Mouse (Mus musculus) neural tube, embryonic 14.5 days (tissue): ENCODE data around the gene Rps19bp1. TPM values are rescaled to one million over a fixed set of nuclear protein-coding genes. Genes with fewer than 3 reads are reported as not detected.

Experiments
- ATAC-seq: fragments of 200-750 bp; cut with Nextera tagmentation; 2 replicates; pipeline ENCODE4 v1.8.0; 2017; ENCODE audit warnings: low read depth, mild to moderate bottlenecking, moderate TSS enrichment, moderate library complexity
- H3K27ac ChIP-seq: fragments of 300-500 bp; sonication (generic); 2 replicates; pipeline ENCODE4 v1.5.1; 2014; ENCODE audit warnings: low read depth, mild to moderate bottlenecking, control low read depth, low read length, moderate library complexity, mixed read lengths
- H3K27me3 ChIP-seq: fragments of 300-500 bp; sonication (generic); 2 replicates; pipeline ENCODE4 v1.6.1; 2014; ENCODE audit warnings: low read length; ENCODE audit not compliant: control insufficient read depth, insufficient read depth
- H3K36me3 ChIP-seq: fragments of 300-500 bp; sonication (generic); 2 replicates; pipeline ENCODE4 v1.6.1; 2014; ENCODE audit warnings: low read length, mixed read lengths; ENCODE audit not compliant: control insufficient read depth, insufficient read depth
- H3K4me1 ChIP-seq: fragments of 300-500 bp; sonication (generic); 2 replicates; pipeline ENCODE4 v1.6.1; 2014; ENCODE audit warnings: low read length; ENCODE audit not compliant: control insufficient read depth, insufficient read depth
- H3K4me2 ChIP-seq: fragments of 300-500 bp; sonication (generic); 2 replicates; pipeline ENCODE4 v1.6.1; 2014; ENCODE audit warnings: mild to moderate bottlenecking, low read depth, low read length, control low read depth
- H3K4me3 ChIP-seq: fragments of 300-500 bp; sonication (generic); 2 replicates; pipeline ENCODE4 v1.5.1; 2014; ENCODE audit warnings: low read depth, low read length, control low read depth, mixed read lengths
- H3K9ac ChIP-seq: fragments of 300-500 bp; sonication (generic); replicated peaks from 2 replicates; pipeline ENCODE4 v1.6.1; 2014; ENCODE audit warnings: low read depth, mild to moderate bottlenecking, control low read depth, low read length, mixed read lengths
- H3K9me3 ChIP-seq: fragments of 300-500 bp; sonication (generic); 2 replicates; pipeline ENCODE4 v1.6.1; 2016; ENCODE audit warnings: low read length; ENCODE audit not compliant: control insufficient read depth
- WGBS: fragments of 180-500 bp; shearing (Covaris S2); extraction: QIAGEN DNeasy Blood & Tissue Kit; methylation state at CpG from one replicate; pipeline ENCODE4 v1.1.7; 2014; 5-methylcytosine and 5-hydroxymethylcytosine counted together
- polyA plus RNA-seq: library from polyadenylated mRNA; unstranded; fragments of >200 nt; fragmentation: Nextera tagmentation; extraction: Ambion mirVana; gene quantifications from 2 replicates; pipeline ENCODE4 v1.2.1, GENCODE M21; 2014

Rps19bp1 gene
- polyA plus RNA-seq, 1 experiment from 2014 or later: 84.0 TPM

GRCm38 (mm10) chr15:80259406-80260045 lies 4.6 kb downstream of the Rps19bp1 start:
- Histone ChIP-seq H3K9ac (no peak overlapping the region), H3K4me1 (peaks cover 24% of the 10 kb centered on the region), H3K36me3 (peaks cover 26% of the 10 kb centered on the region), H3K9me3 (no peaks in the 10 kb centered on the region), H3K4me2 (no peak overlapping the region), H3K27ac (no peak overlapping the region), H3K4me3 (no peak overlapping the region), H3K27me3 (peaks cover 2% of the 10 kb centered on the region; the same call in 1 of the 2 replicates)
- WGBS: 71% methylated on average over 8 of the region's 8 CpGs
- no peak for ATAC-seq

- no peak for ATAC-seq
- H3K4me1 ChIP-seq: peaks cover 30% of the 10 kb centered on the region
- H3K36me3 ChIP-seq: peaks cover 26% of the 10 kb centered on the region
- H3K27ac ChIP-seq: 0 out of 2 replicates have a peak overlapping the region, but pooled peaks have one; percentile 13
- 0 out of 2 replicates have a peak overlapping the region, but pooled peaks have one; percentile 66 for H3K4me2 ChIP-seq
- peaks cover 2% of the 10 kb centered on the region; the same call in 1 of the 2 replicates for H3K27me3 ChIP-seq
- H3K4me3 ChIP-seq: no peak overlapping the region
- WGBS: 70% methylated on average over 11 of the region's 11 CpGs
- no peaks in the 10 kb centered on the region for H3K9me3 ChIP-seq
- H3K9ac ChIP-seq: no peak overlapping the region; the same call in 1 of the 2 replicates
Observed at GRCm38 (mm10) chr15:80258240-80259170, 5.6 kb downstream of the Rps19bp1 start.

- Histone ChIP-seq H3K36me3 (peaks cover 29% of the 10 kb centered on the region), H3K27me3 (peaks cover 2% of the 10 kb centered on the region; the same call in 1 of the 2 replicates), H3K9me3 (no peaks in the 10 kb centered on the region), H3K4me3 (peak overlapping the region; percentile 99; the same call in 1 of the 2 replicates), H3K4me1 (peaks cover 24% of the 10 kb centered on the region), H3K9ac (no peak overlapping the region; the same call in 1 of the 2 replicates), H3K4me2 (peak overlapping the region; percentile 66), H3K27ac (peak overlapping the region; percentile 13)
- no peak for ATAC-seq
- WGBS: 28% methylated on average over 4 of the region's 4 CpGs
Observed at GRCm38 (mm10) chr15:80257602-80258239, 6.4 kb downstream of the Rps19bp1 start.

GRCm38 (mm10) chr15:80256656-80257601 lies 7.2 kb downstream of the Rps19bp1 start:
- no peak for ATAC-seq
- peaks cover 24% of the 10 kb centered on the region for H3K4me1 ChIP-seq
- H3K4me2 ChIP-seq: peak overlapping the region; percentile 66
- H3K9me3 ChIP-seq: no peaks in the 10 kb centered on the region
- peak overlapping the region; percentile 100 for H3K9ac ChIP-seq
- peaks cover 2% of the 10 kb centered on the region; the same call in 1 of the 2 replicates for H3K27me3 ChIP-seq
- peak overlapping the region; percentile 99 for H3K27ac ChIP-seq
- H3K36me3 ChIP-seq: peaks cover 29% of the 10 kb centered on the region
- 70% methylated on average over 12 of the region's 12 CpGs for WGBS
- peak overlapping the region; percentile 99 for H3K4me3 ChIP-seq

- WGBS: 15% methylated on average over 16 of the region's 16 CpGs
- H3K36me3 ChIP-seq: peaks cover 29% of the 10 kb centered on the region
- H3K27ac ChIP-seq: peak overlapping the region; percentile 99
- peaks cover 24% of the 10 kb centered on the region for H3K4me1 ChIP-seq
- peak overlapping the region; percentile 99 for H3K4me3 ChIP-seq
- no peak for ATAC-seq
- H3K4me2 ChIP-seq: peak overlapping the region; percentile 66
- H3K27me3 ChIP-seq: peaks cover 2% of the 10 kb centered on the region; the same call in 1 of the 2 replicates
- peak overlapping the region; percentile 100 for H3K9ac ChIP-seq
- H3K9me3 ChIP-seq: no peaks in the 10 kb centered on the region
Observed at GRCm38 (mm10) chr15:80256242-80256641, 7.9 kb downstream of the Rps19bp1 start.

GRCm38 (mm10) chr15:80255646-80256121 lies 8.4 kb downstream of the Rps19bp1 start:
- peak overlapping the region; percentile 66 for H3K4me2 ChIP-seq
- H3K27me3 ChIP-seq: peaks cover 2% of the 10 kb centered on the region; the same call in 1 of the 2 replicates
- no peaks in the 10 kb centered on the region for H3K9me3 ChIP-seq
- peak overlapping the region; percentile 99 for H3K4me3 ChIP-seq
- peak; percentile 28 for ATAC-seq
- H3K9ac ChIP-seq: peak overlapping the region; percentile 100
- peaks cover 31% of the 10 kb centered on the region for H3K36me3 ChIP-seq
- H3K27ac ChIP-seq: peak overlapping the region; percentile 99
- peaks cover 24% of the 10 kb centered on the region for H3K4me1 ChIP-seq
- WGBS: under 1% methylated on average over 49 of the region's 51 CpGs

- Histone ChIP-seq H3K4me3 (peak within 1 kb of the TSS; percentile 99), H3K4me1 (peaks cover 24% of the 10 kb centered on the region), H3K27me3 (peaks cover 2% of the 10 kb centered on the region; the same call in 1 of the 2 replicates), H3K9ac (peak within 1 kb of the TSS; percentile 100), H3K27ac (peak within 1 kb of the TSS; percentile 99), H3K36me3 (peaks cover 37% of the 10 kb centered on the region), H3K9me3 (no peaks in the 10 kb centered on the region), H3K4me2 (peak within 1 kb of the TSS; percentile 66)
- ATAC-seq: peak; percentile 97
- WGBS: 1% methylated on average over 62 of the region's 62 CpGs
Observed at GRCm38 (mm10) chr15:80254847-80255645, 9.1 kb downstream of the Rps19bp1 start, which contains the start of gene Atf4. Atf4 (plus strand) TSS chr15:80255184.
